Mouse (Mus musculus) ES-Bruce4 (cell line): ENCODE data around the gene Drg1. TPM values are rescaled to one million over a fixed set of nuclear protein-coding genes. Genes with fewer than 3 reads are reported as not detected.

Experiments used
- H3K27ac ChIP-seq: 2 replicates; pipeline ENCODE4 v1.5.1; 2012; ENCODE audit warnings: low read length, inconsistent platforms; ENCODE audit not compliant: insufficient read depth
- H3K27me3 ChIP-seq: 2 replicates; pipeline ENCODE4 v1.6.1; 2012; ENCODE audit warnings: mild to moderate bottlenecking, low read length, inconsistent platforms; ENCODE audit not compliant: control insufficient read depth, poor library complexity, insufficient read depth, severe bottlenecking
- H3K36me3 ChIP-seq: 2 replicates; pipeline ENCODE4 v1.6.1; 2012; ENCODE audit warnings: inconsistent platforms, mild to moderate bottlenecking, low read length, moderate library complexity; ENCODE audit not compliant: control insufficient read depth, poor library complexity, insufficient read depth, severe bottlenecking
- H3K4me1 ChIP-seq: one replicate; pipeline ENCODE4 v1.8.1; 2011; ENCODE audit warnings: low read length; ENCODE audit not compliant: control insufficient read depth, insufficient read depth
- H3K4me3 ChIP-seq: 2 replicates; pipeline ENCODE4 v1.5.1; 2011; ENCODE audit warnings: low read depth, mild to moderate bottlenecking, low read length
- H3K9ac ChIP-seq: 2 replicates; pipeline ENCODE4 v1.6.1; 2012; ENCODE audit warnings: low read depth, mild to moderate bottlenecking, inconsistent platforms; ENCODE audit not compliant: poor library complexity, severe bottlenecking
- H3K9me3 ChIP-seq: replicated peaks from 2 replicates; pipeline ENCODE4 v1.6.1; 2012; ENCODE audit warnings: mild to moderate bottlenecking, low read length, inconsistent platforms; ENCODE audit not compliant: control insufficient read depth, poor library complexity, insufficient read depth, severe bottlenecking
- CTCF ChIP-seq: IDR thresholded peaks from one replicate; pipeline ENCODE4 v1.8.1; 2011; ENCODE audit warnings: low read depth, low read length
- EP300 ChIP-seq: IDR thresholded peaks from 2 replicates; pipeline ENCODE4 v1.6.1; 2011; ENCODE audit warnings: low read depth, low read length; ENCODE audit not compliant: insufficient read depth
- POLR2A ChIP-seq: IDR thresholded peaks from one replicate; pipeline ENCODE4 v1.8.1; 2011; ENCODE audit warnings: low read length; ENCODE audit not compliant: insufficient read depth
- polyA plus RNA-seq: library from polyadenylated mRNA; stranded (reverse); fragments of >200 nt; gene quantifications from 2 replicates; pipeline ENCODE4 v1.2.4, GENCODE M21; 2011; ENCODE audit warnings: low read depth; ENCODE audit not compliant: missing spikeins, insufficient read depth, insufficient read length

Gene Drg1
- polyA plus RNA-seq, 1 experiment = 170 TPM

DNA sequence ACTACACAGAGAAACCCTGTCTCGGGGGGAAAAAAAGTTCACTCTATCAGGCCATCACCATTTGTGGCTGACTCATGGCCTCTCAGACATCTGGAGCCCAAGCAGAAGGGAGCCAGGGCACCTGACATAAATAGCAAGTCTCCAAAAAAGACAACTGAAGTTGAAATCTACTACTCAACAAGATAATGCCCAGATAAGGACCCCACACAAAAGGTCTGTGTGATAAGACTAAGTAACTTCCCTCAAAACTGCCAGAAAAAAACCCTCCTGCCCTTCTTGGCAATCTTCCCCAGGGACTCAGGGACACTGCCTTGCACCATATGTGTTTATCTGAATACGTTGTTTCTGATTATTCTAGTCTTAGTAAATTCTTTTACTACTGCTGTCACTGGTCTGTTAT, 13.5 kb upstream of the Drg1 start:
- Histone ChIP-seq H3K4me3 (no peak overlapping the region), H3K27me3 (no peaks in the 10 kb centered on the region), H3K36me3 (no peaks in the 10 kb centered on the region), H3K9ac (no peak overlapping the region), H3K4me1 (no peaks in the 10 kb centered on the region), H3K27ac (no peak overlapping the region), H3K9me3 (peaks cover 26% of the 10 kb centered on the region)
- TF ChIP-seq EP300 (no peak), POLR2A (no peak), CTCF (no peak)

DNA sequence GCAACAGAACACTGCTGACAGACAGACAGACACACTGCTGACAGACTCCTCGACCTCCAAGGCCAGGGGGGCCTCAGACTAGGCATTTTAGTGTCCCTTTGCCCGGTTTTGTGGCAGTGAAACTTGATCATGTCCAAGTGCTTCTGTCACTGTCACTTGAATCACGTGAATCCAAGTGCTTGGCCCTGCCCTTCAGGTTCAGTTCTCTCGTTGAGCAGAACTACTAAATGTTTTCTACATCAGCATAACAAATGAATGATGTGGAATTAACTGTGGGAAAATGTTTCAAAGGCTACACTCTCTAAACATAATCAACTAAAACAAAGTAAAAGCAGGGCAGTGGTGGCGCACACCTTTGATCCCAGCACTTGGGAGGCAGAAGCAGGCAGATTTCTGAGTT, 12.1 kb upstream of the Drg1 start:
- H3K27ac ChIP-seq = no peak overlapping the region
- TF ChIP-seq POLR2A (no peak), EP300 (no peak), CTCF (no peak)
- no peaks in the 10 kb centered on the region for H3K36me3 ChIP-seq
- H3K4me3 ChIP-seq = no peak overlapping the region
- no peak overlapping the region for H3K9ac ChIP-seq
- peaks cover 25% of the 10 kb centered on the region for H3K9me3 ChIP-seq
- H3K27me3 ChIP-seq = no peaks in the 10 kb centered on the region
- no peaks in the 10 kb centered on the region for H3K4me1 ChIP-seq

DNA sequence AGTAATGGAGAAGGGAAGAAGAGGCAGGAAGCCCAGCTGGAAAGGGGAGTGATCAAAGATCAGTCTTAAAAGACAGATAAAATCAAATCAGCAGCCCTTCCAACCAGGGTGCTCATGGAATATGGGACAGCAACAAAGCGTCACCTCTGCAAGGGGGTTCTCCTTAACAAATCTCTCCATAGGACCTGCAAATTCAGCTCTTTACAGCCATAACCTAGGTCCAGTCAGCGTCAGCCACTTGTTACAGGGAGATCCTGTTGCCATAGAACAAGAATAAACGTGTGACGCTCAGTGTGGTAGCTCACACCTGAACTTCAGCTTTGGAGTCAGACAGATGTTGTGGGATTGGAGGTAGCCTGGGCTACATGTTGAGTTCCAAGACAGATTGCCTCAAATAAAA, 3.0 kb upstream of the Drg1 start:
- peak overlapping the region; percentile 87 for H3K27ac ChIP-seq
- H3K9ac ChIP-seq = 0 out of 2 replicates have a peak overlapping the region, but pooled peaks have one; percentile 29
- H3K27me3 ChIP-seq = no peaks in the 10 kb centered on the region
- no peak for TF ChIP-seq POLR2A
- TF ChIP-seq CTCF = no peak
- no peak for TF ChIP-seq EP300
- peaks cover 4% of the 10 kb centered on the region for H3K4me1 ChIP-seq
- no peak overlapping the region for H3K4me3 ChIP-seq
- H3K9me3 ChIP-seq = no peaks in the 10 kb centered on the region
- H3K36me3 ChIP-seq = peaks cover 3% of the 10 kb centered on the region

DNA sequence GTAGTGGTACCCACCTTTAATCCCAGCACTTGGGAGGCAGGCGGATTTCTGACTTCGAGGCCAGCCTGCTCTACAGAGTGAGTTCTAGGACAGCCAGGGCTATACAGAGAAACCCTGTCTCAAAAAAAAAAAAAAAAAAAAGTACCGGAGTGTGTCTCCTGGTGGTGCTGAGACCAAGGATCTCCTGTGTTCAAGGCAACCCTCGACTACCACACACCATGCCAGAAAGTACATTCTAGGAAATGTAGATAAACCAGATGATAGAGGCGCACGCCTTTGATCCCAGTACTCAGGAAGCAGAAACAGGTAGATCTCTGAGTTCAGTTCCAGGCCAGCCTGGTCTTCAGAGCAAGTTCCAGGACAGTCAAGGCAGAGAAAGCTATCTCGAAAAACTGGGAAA, 918 bp upstream of the Drg1 start:
- Histone ChIP-seq H3K9ac (peak overlapping the region; percentile 83), H3K4me3 (peak overlapping the region; percentile 46), H3K9me3 (no peaks in the 10 kb centered on the region), H3K4me1 (peaks cover 4% of the 10 kb centered on the region), H3K27ac (peak overlapping the region; percentile 67), H3K27me3 (no peaks in the 10 kb centered on the region), H3K36me3 (peaks cover 18% of the 10 kb centered on the region)
- TF ChIP-seq EP300 = no peak
- TF ChIP-seq POLR2A = no peak
- TF ChIP-seq CTCF = no peak

DNA sequence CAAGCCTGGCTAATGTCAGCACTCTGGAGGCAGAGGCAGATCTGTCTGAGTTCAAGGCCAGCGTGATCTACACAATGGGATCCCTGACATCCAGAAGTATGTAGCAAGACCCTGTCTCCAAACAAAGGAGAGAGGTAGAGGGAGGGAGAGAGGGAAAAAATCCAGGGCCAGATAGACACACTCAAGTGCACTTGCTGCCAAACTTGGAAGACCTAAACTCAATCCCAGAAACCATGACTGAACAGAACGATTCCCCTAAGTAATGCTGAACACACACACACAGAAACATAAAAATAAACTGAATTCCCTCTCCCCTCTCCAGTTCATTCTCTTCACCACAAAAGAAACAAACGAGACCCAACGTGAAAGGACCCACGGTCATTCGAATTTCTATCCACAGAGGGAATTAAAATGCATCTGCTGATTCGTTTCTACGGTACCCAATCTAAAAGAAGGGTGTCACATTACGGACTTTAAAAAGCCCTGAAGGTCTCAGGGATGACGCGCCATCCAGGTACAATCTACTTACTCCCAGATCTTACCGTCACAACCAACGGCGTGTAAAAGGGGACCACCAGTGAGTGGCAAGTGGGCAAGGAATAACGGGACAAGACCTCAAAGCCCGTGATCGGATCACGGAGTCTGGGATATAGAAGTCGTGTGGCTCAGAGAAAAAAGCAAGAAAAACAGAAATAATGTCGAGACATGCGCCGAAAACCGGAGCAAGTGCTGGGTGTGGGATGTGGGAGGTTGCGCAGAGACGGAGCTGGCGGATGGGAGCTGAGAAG, 730 bp downstream of the Drg1 start:
- H3K9ac ChIP-seq = peak overlapping the region; percentile 87

DNA sequence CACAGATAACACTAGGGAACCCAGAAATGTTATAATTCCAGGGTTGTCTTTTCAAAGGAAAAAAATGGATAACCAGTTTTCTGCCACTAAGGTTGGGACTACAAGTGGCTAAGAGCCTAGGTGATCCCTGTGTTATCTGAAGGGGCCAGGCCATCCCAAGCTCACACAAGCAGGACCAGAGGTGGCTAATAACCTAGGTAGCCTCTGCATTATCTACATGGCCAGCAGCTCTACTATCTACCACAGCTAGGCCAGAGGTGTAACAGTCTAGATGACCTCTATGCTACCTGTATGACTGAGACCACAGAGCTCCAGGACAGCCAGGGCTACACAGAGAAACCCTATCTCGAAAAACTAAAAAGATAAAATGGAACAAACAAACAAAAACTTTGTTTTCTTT, 6.7 kb downstream of the Drg1 start:
- Histone ChIP-seq H3K36me3 (peaks cover 65% of the 10 kb centered on the region), H3K9ac (no peak overlapping the region), H3K4me3 (no peak overlapping the region), H3K4me1 (no peaks in the 10 kb centered on the region), H3K9me3 (no peaks in the 10 kb centered on the region), H3K27ac (no peak overlapping the region), H3K27me3 (no peaks in the 10 kb centered on the region)
- no peak for TF ChIP-seq EP300
- no peak for TF ChIP-seq CTCF
- no peak for TF ChIP-seq POLR2A

More for the DNA sequence above, 730 bp downstream of the Drg1 start:
- no peaks in the 10 kb centered on the region for H3K27me3 ChIP-seq
- H3K36me3 ChIP-seq = peaks cover 30% of the 10 kb centered on the region
- H3K9me3 ChIP-seq = no peaks in the 10 kb centered on the region
- H3K27ac ChIP-seq = peak overlapping the region; percentile 60
- TF ChIP-seq EP300 (no peak), CTCF (no peak)
- peaks cover 4% of the 10 kb centered on the region for H3K4me1 ChIP-seq
- peak overlapping the region; percentile 91 for H3K4me3 ChIP-seq
